Mouse (Mus musculus) heart, embryonic 13.5 days (tissue): ENCODE measurements around the gene Kcnk5. TPM values are rescaled to one million over a fixed set of nuclear protein-coding genes. Genes with fewer than 3 reads are reported as not detected.

Experiments
- ATAC-seq: fragments of 200-750 bp; cut with Nextera tagmentation; 2 replicates; pipeline ENCODE4 v1.8.0; 2017; ENCODE audit warnings: moderate TSS enrichment; ENCODE audit not compliant: insufficient number of reproducible peaks, low FRiP score, low TSS enrichment; ENCODE audit errors: extremely low read depth
- H3K27ac ChIP-seq: fragments of 300-500 bp; sonication (generic); replicated peaks from 2 replicates; pipeline ENCODE4 v1.5.1; 2015; ENCODE audit warnings: moderate library complexity, mild to moderate bottlenecking, inconsistent platforms
- H3K27me3 ChIP-seq: fragments of 300-500 bp; sonication (generic); replicated peaks from 2 replicates; pipeline ENCODE4 v1.6.1; 2015; ENCODE audit warnings: mild to moderate bottlenecking, inconsistent platforms
- H3K36me3 ChIP-seq: fragments of 300-500 bp; sonication (generic); 2 replicates; pipeline ENCODE4 v1.6.1; 2015; ENCODE audit warnings: mild to moderate bottlenecking, inconsistent platforms
- H3K4me1 ChIP-seq: fragments of 300-500 bp; sonication (generic); 2 replicates; pipeline ENCODE4 v1.6.1; 2015; ENCODE audit warnings: inconsistent platforms
- H3K4me2 ChIP-seq: fragments of 300-500 bp; sonication (generic); 2 replicates; pipeline ENCODE4 v1.6.1; 2015; ENCODE audit warnings: inconsistent platforms, mild to moderate bottlenecking, moderate library complexity
- H3K4me3 ChIP-seq: fragments of 300-500 bp; sonication (generic); 2 replicates; pipeline ENCODE4 v1.5.1; 2015; ENCODE audit warnings: moderate library complexity, mild to moderate bottlenecking, inconsistent platforms
- H3K9ac ChIP-seq: fragments of 300-500 bp; sonication (generic); 2 replicates; pipeline ENCODE4 v1.6.1; 2015; ENCODE audit warnings: inconsistent platforms, mild to moderate bottlenecking, moderate library complexity
- H3K9me3 ChIP-seq: fragments of 300-500 bp; sonication (generic); 2 replicates; pipeline ENCODE4 v1.6.1; 2016; ENCODE audit warnings: inconsistent platforms
- WGBS: fragments of 180-500 bp; shearing (Covaris S2); methylation state at CpG from one replicate; pipeline ENCODE4 v1.1.7; 2015; ENCODE audit warnings: mixed read lengths; 5-methylcytosine and 5-hydroxymethylcytosine counted together
- polyA plus RNA-seq: library from polyadenylated mRNA; unstranded; fragments of >200 nt; fragmentation: Nextera tagmentation; extraction: Ambion mirVana; gene quantifications from 2 replicates; pipeline ENCODE4 v1.2.1, GENCODE M21; 2015

Kcnk5 gene
- polyA plus RNA-seq, 1 experiment from 2014 or later = 3.0 TPM

DNA sequence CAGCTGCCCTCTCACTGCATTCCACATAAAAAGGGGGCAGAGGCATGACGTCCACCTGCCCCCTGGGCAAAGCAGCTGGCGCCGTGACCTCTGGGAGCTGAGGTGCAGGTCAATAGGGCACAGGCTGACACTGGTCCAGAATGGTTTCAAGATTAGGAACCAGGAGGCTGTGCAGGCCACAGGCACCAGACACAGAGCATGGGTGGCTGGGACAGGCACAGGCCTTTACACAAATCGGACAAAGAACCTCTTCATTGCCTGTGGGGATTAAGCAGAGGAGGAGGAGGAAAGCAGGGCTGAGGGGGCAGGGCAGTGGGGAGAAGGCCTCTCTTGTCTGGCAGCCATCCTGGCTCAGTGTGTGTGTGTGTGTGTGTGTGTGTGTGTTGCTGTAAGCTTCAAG, 37.5 kb downstream of the Kcnk5 start:
- no peaks in the 10 kb centered on the region for H3K27me3 ChIP-seq
- no peak for ATAC-seq
- no peak overlapping the region for H3K9ac ChIP-seq
- H3K27ac ChIP-seq = no peak overlapping the region
- peaks cover 9% of the 10 kb centered on the region for H3K4me1 ChIP-seq
- no peak overlapping the region for H3K4me2 ChIP-seq
- H3K36me3 ChIP-seq = peaks cover 17% of the 10 kb centered on the region; the same call in 1 of the 2 replicates
- H3K9me3 ChIP-seq = no peaks in the 10 kb centered on the region
- no peak overlapping the region for H3K4me3 ChIP-seq
- WGBS = 64% methylated on average over 4 of the region's 4 CpGs

DNA sequence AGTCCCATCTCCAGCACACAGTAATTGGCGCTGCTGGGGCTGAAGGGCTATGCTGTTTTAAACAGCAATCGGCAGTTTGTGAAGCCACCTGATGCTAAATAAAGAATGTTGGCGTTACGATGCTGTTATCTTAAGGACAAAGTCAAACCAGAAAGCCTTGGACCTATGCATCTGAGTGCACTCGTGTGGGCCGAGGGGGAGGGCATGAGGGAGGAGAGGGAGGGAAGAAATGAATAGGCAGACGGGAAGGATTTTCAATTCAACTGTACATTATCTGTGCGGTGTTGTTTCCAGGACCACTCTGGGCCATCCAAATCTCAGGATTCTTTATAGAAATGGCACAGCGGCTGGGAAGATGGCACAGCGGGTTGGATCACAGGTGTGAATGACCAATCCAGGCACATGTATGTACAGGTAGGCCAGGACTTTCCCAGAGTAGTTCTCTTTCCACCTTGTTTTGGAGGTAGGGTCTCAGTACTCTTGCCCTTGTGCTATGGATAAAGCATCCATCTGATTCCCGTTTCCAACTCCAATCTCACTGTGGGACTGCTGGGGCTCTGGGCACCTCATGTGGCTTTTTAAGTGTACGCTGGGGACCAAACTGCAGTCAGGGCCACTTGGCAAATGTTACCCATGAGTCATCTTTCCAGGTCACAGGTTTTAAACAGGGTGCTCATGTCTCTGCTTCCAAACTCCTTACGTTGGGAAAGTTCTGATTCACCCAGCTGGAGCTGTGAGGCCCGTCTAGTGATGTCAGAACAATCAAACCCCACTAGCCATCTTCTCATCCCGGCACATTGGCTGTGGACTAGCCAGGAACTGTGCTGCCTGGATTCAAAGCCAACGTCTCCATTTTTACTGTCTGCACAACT, 42.9 kb downstream of the Kcnk5 start, which contains the start of gene Saysd1:
Gene Saysd1, minus strand, starts transcription at position 51 of the 872 bp plus-strand sequence.
- Histone ChIP-seq H3K9ac (no peak within 1 kb of the TSS), H3K27ac (no peak within 1 kb of the TSS), H3K4me2 (no peak within 1 kb of the TSS), H3K36me3 (peaks cover 14% of the 10 kb centered on the region; the same call in 1 of the 2 replicates), H3K9me3 (no peaks in the 10 kb centered on the region), H3K4me3 (no peak within 1 kb of the TSS), H3K4me1 (peaks cover 7% of the 10 kb centered on the region), H3K27me3 (no peaks in the 10 kb centered on the region)
- no peak for ATAC-seq
- WGBS = 71% methylated on average over 16 of the region's 16 CpGs

DNA sequence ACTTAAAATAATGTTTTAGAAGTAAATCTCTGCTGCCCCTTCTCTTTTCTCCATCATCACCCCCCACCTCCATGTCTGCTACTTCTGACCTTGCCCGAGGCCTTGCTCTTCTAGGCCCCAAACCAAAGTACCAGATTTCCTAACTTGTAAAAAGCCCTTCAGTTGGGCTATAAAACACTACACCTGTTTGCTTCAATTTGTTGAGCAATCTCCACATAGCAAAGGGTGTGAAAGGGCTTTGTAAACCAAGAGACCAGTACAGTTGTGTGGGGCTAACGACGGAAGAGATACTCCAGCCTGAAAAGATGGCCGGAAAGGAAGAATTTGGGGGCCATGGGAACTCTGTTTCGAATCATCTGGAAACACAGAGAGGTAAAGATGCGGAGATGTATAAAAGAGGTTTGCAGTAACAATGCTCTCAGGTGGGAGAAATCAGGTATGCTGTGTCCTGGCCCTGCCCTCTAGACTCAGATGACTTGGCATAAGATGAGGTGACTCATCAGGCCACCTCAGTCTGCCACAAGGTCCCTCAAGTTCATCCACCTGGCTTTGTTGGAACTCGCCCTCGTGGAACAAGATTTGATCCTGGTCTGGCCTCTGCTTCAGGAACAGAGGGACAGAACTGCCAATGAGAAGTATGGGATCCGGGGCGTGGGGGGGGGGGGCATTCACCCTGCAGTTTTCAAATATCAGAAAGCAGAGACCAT, 46.5 kb downstream of the Kcnk5 start:
- no peak overlapping the region for H3K9ac ChIP-seq
- H3K27me3 ChIP-seq = no peaks in the 10 kb centered on the region
- no peak for ATAC-seq
- no peak overlapping the region for H3K27ac ChIP-seq
- no peak overlapping the region for H3K4me3 ChIP-seq
- H3K4me2 ChIP-seq = no peak overlapping the region
- 83% methylated on average over 10 of the region's 10 CpGs for WGBS
- no peaks in the 10 kb centered on the region for H3K9me3 ChIP-seq
- peaks cover 4% of the 10 kb centered on the region; the same call in 1 of the 2 replicates for H3K4me1 ChIP-seq
- H3K36me3 ChIP-seq = no peaks in the 10 kb centered on the region

DNA sequence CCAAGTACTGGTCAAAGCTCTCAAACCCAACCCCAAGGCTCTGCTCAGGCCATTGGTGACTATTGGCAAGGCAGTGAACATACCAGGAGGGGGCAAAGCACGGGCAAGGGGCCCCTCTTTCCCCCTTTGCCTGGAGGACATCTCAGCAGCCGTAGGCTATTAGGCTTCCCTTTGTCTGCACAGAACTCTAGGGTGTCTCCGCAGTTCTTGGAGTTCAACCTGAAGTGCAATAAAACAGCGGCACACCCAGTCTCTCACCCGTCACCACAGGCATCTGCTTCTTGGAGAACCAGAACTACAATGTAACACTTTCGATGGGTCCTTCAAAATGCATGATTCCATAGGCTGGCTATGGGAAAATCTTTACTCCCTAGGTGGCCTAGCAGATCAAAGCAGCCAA, 53.4 kb downstream of the Kcnk5 start:
- Histone ChIP-seq H3K27me3 (no peaks in the 10 kb centered on the region), H3K4me3 (no peak overlapping the region), H3K9me3 (no peaks in the 10 kb centered on the region), H3K9ac (no peak overlapping the region), H3K36me3 (no peaks in the 10 kb centered on the region), H3K4me2 (no peak overlapping the region), H3K4me1 (peaks cover 8% of the 10 kb centered on the region), H3K27ac (no peak overlapping the region)
- ATAC-seq = no peak
- 83% methylated on average over 6 of the region's 6 CpGs for whole genome bisulfite sequencing

DNA sequence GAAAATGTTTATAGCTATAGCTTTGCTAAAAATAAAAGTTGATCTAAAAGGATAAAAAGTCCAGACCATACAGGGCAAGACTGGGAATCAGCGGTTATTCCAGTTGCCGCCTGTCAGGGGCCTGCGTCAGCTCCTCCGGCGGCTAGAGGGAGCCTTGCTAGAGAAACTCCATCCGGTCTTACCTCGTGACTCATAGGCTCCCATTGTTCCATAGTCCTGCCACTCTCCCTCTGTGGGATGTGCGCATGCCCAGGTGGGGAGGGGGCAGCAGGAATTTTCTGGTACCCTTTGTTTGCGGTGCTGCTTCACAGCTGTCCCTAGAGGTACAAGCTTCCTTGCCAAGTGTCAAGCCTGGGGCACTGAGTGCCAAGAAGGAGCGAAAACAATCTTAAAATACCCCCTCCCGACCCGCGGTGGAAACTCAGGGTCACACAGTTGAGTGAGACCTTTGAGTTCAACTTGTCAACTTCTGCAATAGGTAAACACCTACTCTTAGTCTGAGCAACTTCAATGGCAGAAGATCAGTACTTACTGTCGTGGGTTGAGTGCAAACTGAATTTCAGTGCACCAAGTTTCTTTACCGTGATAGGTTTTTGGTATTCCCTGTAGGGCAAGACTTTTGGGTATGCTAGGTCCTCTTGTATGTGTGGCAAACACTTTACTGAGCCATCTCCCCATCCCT, 54.1 kb downstream of the Kcnk5 start:
- Histone ChIP-seq H3K27me3 (no peaks in the 10 kb centered on the region), H3K27ac (no peak overlapping the region), H3K4me3 (no peak overlapping the region), H3K9ac (no peak overlapping the region), H3K4me1 (peaks cover 8% of the 10 kb centered on the region), H3K9me3 (no peaks in the 10 kb centered on the region), H3K36me3 (no peaks in the 10 kb centered on the region), H3K4me2 (no peak overlapping the region)
- WGBS = 69% methylated on average over 15 of the region's 15 CpGs
- no peak for ATAC-seq

DNA sequence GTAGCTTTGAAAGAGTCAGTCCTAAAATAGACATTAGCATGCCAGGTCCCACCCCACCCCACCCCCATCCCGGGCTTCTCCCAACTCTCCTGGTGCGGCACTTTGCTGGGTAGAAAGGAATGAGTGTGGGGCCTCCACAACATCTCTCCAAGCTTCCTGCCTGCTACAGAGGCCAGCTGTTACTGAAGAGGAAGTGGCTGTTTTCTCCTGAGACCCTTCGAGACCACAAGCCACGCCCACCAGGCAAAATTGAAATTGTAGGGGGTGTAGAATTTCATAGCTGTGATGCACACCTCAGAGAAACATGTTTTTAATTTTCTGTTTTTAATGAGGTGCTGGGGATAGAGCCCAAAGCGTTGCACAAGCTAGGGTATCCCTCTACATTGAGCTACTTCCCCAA, 60.7 kb downstream of the Kcnk5 start:
- no peak overlapping the region for H3K4me2 ChIP-seq
- H3K27ac ChIP-seq = no peak overlapping the region
- no peak overlapping the region for H3K9ac ChIP-seq
- no peaks in the 10 kb centered on the region for H3K9me3 ChIP-seq
- 51% methylated on average over 5 of the region's 5 CpGs for WGBS
- H3K27me3 ChIP-seq = no peaks in the 10 kb centered on the region
- no peaks in the 10 kb centered on the region for H3K36me3 ChIP-seq
- no peak for ATAC-seq
- H3K4me1 ChIP-seq = peaks cover 8% of the 10 kb centered on the region
- H3K4me3 ChIP-seq = no peak overlapping the region

DNA sequence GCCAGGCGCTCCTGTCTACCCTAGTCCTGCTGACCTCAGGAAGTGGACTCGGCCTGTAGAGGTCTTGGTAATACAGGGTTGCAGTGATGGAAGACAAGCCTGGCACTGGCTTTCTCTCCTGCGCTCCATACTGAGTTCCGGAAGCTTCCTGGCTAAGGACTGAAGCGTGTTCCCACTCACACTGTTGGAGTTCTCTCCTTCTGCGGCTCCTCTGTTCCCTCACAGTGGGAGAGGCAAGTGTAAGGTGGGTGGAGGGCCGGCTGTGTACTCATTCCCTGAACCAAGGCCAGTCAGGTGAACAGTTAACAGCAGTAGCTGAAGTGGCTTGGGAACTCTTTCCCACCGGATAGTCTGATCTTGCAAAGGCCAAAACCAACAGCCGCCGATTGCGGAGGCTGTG, 61.6 kb downstream of the Kcnk5 start:
- H3K4me2 ChIP-seq = no peak overlapping the region
- H3K36me3 ChIP-seq = no peaks in the 10 kb centered on the region
- no peak overlapping the region for H3K27ac ChIP-seq
- H3K4me1 ChIP-seq = peaks cover 8% of the 10 kb centered on the region
- WGBS = 84% methylated on average over 11 of the region's 11 CpGs
- no peaks in the 10 kb centered on the region; the same call in 1 of the 2 replicates for H3K27me3 ChIP-seq
- H3K9me3 ChIP-seq = no peaks in the 10 kb centered on the region
- no peak overlapping the region for H3K4me3 ChIP-seq
- H3K9ac ChIP-seq = no peak overlapping the region
- no peak for ATAC-seq

DNA sequence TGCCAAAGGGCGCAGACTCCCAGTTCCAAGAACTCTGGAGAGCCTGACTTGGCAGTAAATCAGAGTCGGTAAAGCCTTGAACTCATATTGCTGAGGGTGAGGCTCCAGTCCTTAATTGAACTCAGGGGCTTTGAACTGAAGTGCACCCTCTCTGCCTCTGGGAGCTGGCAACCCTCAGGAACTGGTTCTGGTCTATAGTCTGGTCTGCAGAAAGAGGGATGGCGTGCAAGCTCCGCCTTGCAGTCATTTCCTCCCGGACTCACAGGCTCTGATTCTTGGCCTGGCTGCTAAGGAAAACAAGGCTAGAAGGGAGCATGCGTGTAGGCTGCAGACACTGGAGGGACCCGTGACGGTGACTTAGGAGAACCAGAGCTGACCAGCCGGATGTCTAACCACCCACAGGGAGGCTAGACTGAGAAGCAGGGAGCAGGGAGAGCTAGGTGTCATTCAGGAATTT, 65.4 kb downstream of the Kcnk5 start:
- WGBS = 40% methylated on average over 9 of the region's 9 CpGs
- ATAC-seq = no peak
- H3K4me1 ChIP-seq = peaks cover 8% of the 10 kb centered on the region
- H3K4me2 ChIP-seq = no peak overlapping the region
- H3K27ac ChIP-seq = no peak overlapping the region
- H3K27me3 ChIP-seq = no peaks in the 10 kb centered on the region; the same call in 1 of the 2 replicates
- H3K4me3 ChIP-seq = no peak overlapping the region
- no peak overlapping the region for H3K9ac ChIP-seq
- H3K36me3 ChIP-seq = no peaks in the 10 kb centered on the region
- 0 out of 2 replicates have a peak, but pooled peaks cover 3% of the 10 kb centered on the region for H3K9me3 ChIP-seq

DNA sequence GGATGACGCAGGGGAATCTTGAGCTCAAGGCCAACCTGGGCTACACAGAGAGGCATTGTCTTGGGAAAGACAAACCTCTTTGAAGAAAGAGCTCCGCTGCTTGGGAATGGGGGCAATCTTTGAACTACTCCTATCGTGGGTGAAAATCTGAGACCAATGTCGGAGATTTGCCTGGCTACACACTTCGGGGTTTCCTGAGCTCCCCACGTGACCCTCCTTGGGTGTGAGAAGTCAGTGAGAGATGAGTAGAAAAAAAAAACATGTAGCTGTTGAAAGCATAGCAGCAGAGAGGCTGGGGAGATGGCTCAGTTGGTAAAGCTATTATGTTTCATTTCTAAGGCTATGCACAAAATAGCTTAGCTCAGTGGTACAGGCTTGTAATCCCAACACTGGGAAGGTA, 66.7 kb downstream of the Kcnk5 start:
- no peak overlapping the region for H3K27ac ChIP-seq
- H3K36me3 ChIP-seq = no peaks in the 10 kb centered on the region
- no peak for ATAC-seq
- no peak overlapping the region for H3K9ac ChIP-seq
- no peak overlapping the region for H3K4me2 ChIP-seq
- H3K9me3 ChIP-seq = 0 out of 2 replicates have a peak, but pooled peaks cover 3% of the 10 kb centered on the region
- H3K4me1 ChIP-seq = peaks cover 8% of the 10 kb centered on the region
- no peak overlapping the region for H3K4me3 ChIP-seq
- H3K27me3 ChIP-seq = no peaks in the 10 kb centered on the region; the same call in 1 of the 2 replicates
- 77% methylated on average over 6 of the region's 6 CpGs for WGBS

DNA sequence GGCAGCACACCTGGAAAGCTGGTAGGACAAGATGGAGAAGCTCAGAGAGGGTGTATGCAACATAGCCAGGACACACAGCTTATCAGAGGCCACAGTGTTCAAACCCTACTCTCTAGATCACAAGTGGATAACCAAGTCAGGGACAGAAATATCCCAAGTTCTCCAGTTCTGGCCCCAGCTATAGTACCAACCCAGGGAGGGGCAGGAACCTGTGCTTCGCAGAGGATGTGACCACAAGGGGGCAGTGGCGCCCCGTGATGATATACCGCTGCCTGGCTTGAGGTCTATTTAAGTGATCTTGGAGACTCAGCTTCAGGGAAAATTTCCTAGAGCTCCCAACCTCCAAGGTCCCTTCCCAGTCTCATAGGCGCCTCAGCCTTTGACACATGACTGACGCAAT, 67.6 kb downstream of the Kcnk5 start:
- Histone ChIP-seq H3K36me3 (no peaks in the 10 kb centered on the region), H3K4me3 (no peak overlapping the region), H3K4me1 (peaks cover 8% of the 10 kb centered on the region), H3K27ac (no peak overlapping the region), H3K27me3 (no peaks in the 10 kb centered on the region; the same call in 1 of the 2 replicates), H3K9me3 (0 out of 2 replicates have a peak, but pooled peaks cover 3% of the 10 kb centered on the region), H3K9ac (no peak overlapping the region), H3K4me2 (no peak overlapping the region)
- 4% methylated on average over 6 of the region's 6 CpGs for WGBS
- no peak for ATAC-seq
